Mouse (Mus musculus): Measurements from ENCODE around the gene Gm40193. TPM values are rescaled to one million over a fixed set of nuclear protein-coding genes. Genes with fewer than 3 reads are reported as not detected.
A peak's percentile ranks its signal among the peaks of the same experiment; 100 is the strongest.
"Not testable (repeated sequence)": the region's sequence is repeated elsewhere in the genome, so short reads cannot be mapped to it uniquely, and the experiment has no call there.

Gene Gm40193
- not detected in 2 replicates for polyA plus RNA-seq (2012; ENCODE audit: insufficient read depth, insufficient read length, missing spikeins)

- Histone ChIP-seq H3K4me1 (ENCODE audit: control insufficient read depth, insufficient read depth, insufficient read length, low read length) (no peaks in the 10 kb centered on the region), H3K27ac (replicated peaks; ENCODE audit: low read depth, low read length) (no peak within 1 kb of the TSS), H3K4me3 (ENCODE audit: insufficient read depth, low read depth, low read length) (no peak within 1 kb of the TSS)
Observed at GRCm38 (mm10) chr11:70532839-70533238, at the start of gene Gm40193. Gene Gm40193 (minus strand): TSS chr11:70532939.

GRCm38 (mm10) chr11:70582196-70582595 is 49.5 kb upstream of the Gm40193 start:
- Histone ChIP-seq H3K27ac (replicated peaks; ENCODE audit: low read depth, low read length) (no peak overlapping the region), H3K4me1 (ENCODE audit: control insufficient read depth, insufficient read depth, insufficient read length, low read length) (peaks cover 50% of the 10 kb centered on the region), H3K4me3 (ENCODE audit: insufficient read depth, low read depth, low read length) (no peak overlapping the region)

- no peak overlapping the region for H3K27ac ChIP-seq (replicated peaks; ENCODE audit: low read depth, low read length)
- H3K4me1 ChIP-seq (ENCODE audit: control insufficient read depth, insufficient read depth, insufficient read length, low read length), result peaks cover 48% of the 10 kb centered on the region
- H3K4me3 ChIP-seq (ENCODE audit: insufficient read depth, low read depth, low read length), result no peak overlapping the region
Observed at GRCm38 (mm10) chr11:70580921-70581320, 48.2 kb upstream of the Gm40193 start.

- H3K4me1 ChIP-seq (ENCODE audit: control insufficient read depth, insufficient read depth, insufficient read length, low read length), result peaks cover 43% of the 10 kb centered on the region
- H3K4me3 ChIP-seq (ENCODE audit: insufficient read depth, low read depth, low read length), result no peak overlapping the region
- H3K27ac ChIP-seq (replicated peaks; ENCODE audit: low read depth, low read length), result no peak overlapping the region
Observed at GRCm38 (mm10) chr11:70580358-70580720, 47.6 kb upstream of the Gm40193 start.

- Histone ChIP-seq H3K27ac (replicated peaks; ENCODE audit: low read depth, low read length) (no peak overlapping the region), H3K4me3 (ENCODE audit: insufficient read depth, low read depth, low read length) (no peak overlapping the region), H3K4me1 (ENCODE audit: control insufficient read depth, insufficient read depth, insufficient read length, low read length) (peaks cover 41% of the 10 kb centered on the region)
Observed at GRCm38 (mm10) chr11:70579710-70580357, 47.1 kb upstream of the Gm40193 start.

GRCm38 (mm10) chr11:70578962-70579361 is 46.2 kb upstream of the Gm40193 start:
- Histone ChIP-seq H3K4me1 (ENCODE audit: control insufficient read depth, insufficient read depth, insufficient read length, low read length) (peaks cover 36% of the 10 kb centered on the region), H3K27ac (replicated peaks; ENCODE audit: low read depth, low read length) (no peak overlapping the region), H3K4me3 (ENCODE audit: insufficient read depth, low read depth, low read length) (no peak overlapping the region)

GRCm38 (mm10) chr11:70577201-70577600 is 44.5 kb upstream of the Gm40193 start:
- peaks cover 22% of the 10 kb centered on the region for H3K4me1 ChIP-seq (ENCODE audit: control insufficient read depth, insufficient read depth, insufficient read length, low read length)
- H3K4me3 ChIP-seq (ENCODE audit: insufficient read depth, low read depth, low read length), result no peak overlapping the region
- H3K27ac ChIP-seq (replicated peaks; ENCODE audit: low read depth, low read length), result no peak overlapping the region

GRCm38 (mm10) chr11:70573872-70574271 is 41.1 kb upstream of the Gm40193 start:
- no peak overlapping the region for H3K4me3 ChIP-seq (ENCODE audit: insufficient read depth, low read depth, low read length)
- no peak overlapping the region for H3K27ac ChIP-seq (replicated peaks; ENCODE audit: low read depth, low read length)
- H3K4me1 ChIP-seq (ENCODE audit: control insufficient read depth, insufficient read depth, insufficient read length, low read length), result peaks cover 10% of the 10 kb centered on the region

GRCm38 (mm10) chr11:70572348-70572902 is 39.7 kb upstream of the Gm40193 start:
- H3K4me3 ChIP-seq (ENCODE audit: insufficient read depth, low read depth, low read length), result no peak overlapping the region
- H3K27ac ChIP-seq (replicated peaks; ENCODE audit: low read depth, low read length), result no peak overlapping the region
- H3K4me1 ChIP-seq (ENCODE audit: control insufficient read depth, insufficient read depth, insufficient read length, low read length), result peaks cover 3% of the 10 kb centered on the region

GRCm38 (mm10) chr11:70571641-70572040 is 38.9 kb upstream of the Gm40193 start:
- no peaks in the 10 kb centered on the region; the same call in 1 of the 2 replicates for H3K4me1 ChIP-seq (ENCODE audit: control insufficient read depth, insufficient read depth, insufficient read length, low read length)
- H3K4me3 ChIP-seq (ENCODE audit: insufficient read depth, low read depth, low read length), result no peak overlapping the region
- no peak overlapping the region for H3K27ac ChIP-seq (replicated peaks; ENCODE audit: low read depth, low read length)

GRCm38 (mm10) chr11:70570614-70571013 is 37.9 kb upstream of the Gm40193 start:
- not testable (repeated sequence) for H3K27ac ChIP-seq (replicated peaks; ENCODE audit: low read depth, low read length); H3K4me3 ChIP-seq (ENCODE audit: insufficient read depth, low read depth, low read length); H3K4me1 ChIP-seq (ENCODE audit: control insufficient read depth, insufficient read depth, insufficient read length, low read length)

- Histone ChIP-seq H3K4me3 (ENCODE audit: insufficient read depth, low read depth, low read length) (no peak overlapping the region), H3K27ac (replicated peaks; ENCODE audit: low read depth, low read length) (no peak overlapping the region), H3K4me1 (ENCODE audit: control insufficient read depth, insufficient read depth, insufficient read length, low read length) (peaks cover 4% of the 10 kb centered on the region; the same call in 1 of the 2 replicates)
Observed at GRCm38 (mm10) chr11:70566586-70566985, 33.8 kb upstream of the Gm40193 start.

GRCm38 (mm10) chr11:70564276-70564873 is 31.6 kb upstream of the Gm40193 start:
- no peak overlapping the region for H3K27ac ChIP-seq (replicated peaks; ENCODE audit: low read depth, low read length)
- H3K4me1 ChIP-seq (ENCODE audit: control insufficient read depth, insufficient read depth, insufficient read length, low read length), result peaks cover 4% of the 10 kb centered on the region; the same call in 1 of the 2 replicates
- H3K4me3 ChIP-seq (ENCODE audit: insufficient read depth, low read depth, low read length), result peak overlapping the region; percentile 94; the same call in 1 of the 2 replicates

GRCm38 (mm10) chr11:70563470-70564275 is 30.9 kb upstream of the Gm40193 start:
- H3K27ac ChIP-seq (replicated peaks; ENCODE audit: low read depth, low read length), result peak overlapping the region; percentile 21; the same call in 1 of the 2 replicates

GRCm38 (mm10) chr11:70562995-70563469 is 30.3 kb upstream of the Gm40193 start:
- Histone ChIP-seq H3K4me3 (ENCODE audit: insufficient read depth, low read depth, low read length) (peak overlapping the region; percentile 94), H3K27ac (replicated peaks; ENCODE audit: low read depth, low read length) (peak overlapping the region; percentile 21; the same call in 1 of the 2 replicates), H3K4me1 (ENCODE audit: control insufficient read depth, insufficient read depth, insufficient read length, low read length) (peaks cover 4% of the 10 kb centered on the region; the same call in 1 of the 2 replicates)

More at GRCm38 (mm10) chr11:70563470-70564275, 30.9 kb upstream of the Gm40193 start:
- Histone ChIP-seq H3K4me3 (ENCODE audit: insufficient read depth, low read depth, low read length) (peak overlapping the region; percentile 94), H3K4me1 (ENCODE audit: control insufficient read depth, insufficient read depth, insufficient read length, low read length) (peaks cover 4% of the 10 kb centered on the region; the same call in 1 of the 2 replicates)

Data from brown adipose tissue, adult 24 weeks (tissue).